Mouse (Mus musculus): ENCODE data around the gene Selenov.

- TF ChIP-seq CTCF (IDR thresholded peaks at IDR 0.05; ENCODE audit: low read depth, low read length) = peak; percentile 25; the same call in 1 of the 2 replicates
- no peak for TF ChIP-seq POLR2A (IDR thresholded peaks at IDR 0.05; ENCODE audit: borderline replicate concordance, low read depth, low read length)
These were observed 13.2 kb downstream of the Selenov start, which contains the start of gene Eid2b for GRCm38 (mm10) chr7:28277615-28278278.

Data from bone marrow macrophage, adult 2 months (primary cell).